Mouse (Mus musculus) G1E (cell line): ENCODE data around the gene Cnn1.

Source experiments
- CTCF ChIP-seq: IDR thresholded peaks from 2 replicates; pipeline ENCODE4 v1.5.1; 2012; ENCODE audit warnings: low read depth, low read length, inconsistent platforms, mixed read lengths
- GATA2 ChIP-seq: IDR thresholded peaks from 2 replicates; pipeline ENCODE4 v1.6.1; 2012; ENCODE audit warnings: low read depth, low read length, inconsistent platforms, borderline replicate concordance

DNA sequence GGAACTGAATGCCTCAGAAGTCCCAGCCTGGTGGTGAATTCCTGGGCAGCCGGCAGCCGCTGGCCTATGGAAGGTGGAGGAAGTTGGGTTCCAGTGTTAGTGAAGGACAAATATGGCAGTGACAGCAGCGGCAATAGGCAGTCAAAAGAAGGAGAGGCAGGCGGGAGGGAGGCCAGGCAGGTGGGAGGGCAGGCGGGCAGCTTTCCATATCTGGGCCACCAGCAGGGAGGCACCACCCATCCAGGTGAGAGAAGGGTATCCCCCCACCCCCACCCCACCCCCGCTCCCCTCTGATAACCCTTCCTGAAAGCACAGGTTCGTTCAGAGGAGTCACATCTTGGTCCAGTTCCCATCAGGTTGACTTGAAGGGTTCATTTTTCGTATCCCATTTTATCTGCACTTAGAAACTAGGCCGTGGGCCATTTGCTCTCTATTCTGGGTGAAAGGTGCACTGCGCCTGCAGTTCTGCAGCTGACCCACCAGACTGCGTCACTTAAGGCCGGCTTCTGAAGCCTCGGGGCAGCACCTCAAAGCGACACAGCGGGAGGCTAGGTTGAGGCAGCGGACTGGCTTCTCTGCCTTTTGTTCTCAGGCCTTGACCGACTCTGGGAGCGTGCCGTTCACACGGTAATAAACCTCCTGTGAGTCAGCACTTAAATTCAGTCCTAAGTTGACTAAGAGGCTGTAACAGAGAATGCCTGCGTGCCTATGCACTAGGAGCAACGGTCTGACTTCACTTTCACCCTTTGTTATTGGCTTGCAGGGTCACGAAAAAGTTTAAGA, 37.9 kb downstream of the Cnn1 start:
- TF ChIP-seq CTCF (no peak), GATA2 (no peak)
